Mouse (Mus musculus) lung, postnatal 0 days (tissue): ENCODE results near the gene Dcaf12.

ENCODE experiments used
- CTCF ChIP-seq: IDR thresholded peaks from 2 replicates; pipeline ENCODE4 v1.5.1; 2016; ENCODE audit warnings: antibody characterized with exemption, mild to moderate bottlenecking
- EP300 ChIP-seq: IDR thresholded peaks from 2 replicates; pipeline ENCODE4 v1.6.1; 2016; ENCODE audit warnings: antibody characterized with exemption, mild to moderate bottlenecking, control low read depth

DNA sequence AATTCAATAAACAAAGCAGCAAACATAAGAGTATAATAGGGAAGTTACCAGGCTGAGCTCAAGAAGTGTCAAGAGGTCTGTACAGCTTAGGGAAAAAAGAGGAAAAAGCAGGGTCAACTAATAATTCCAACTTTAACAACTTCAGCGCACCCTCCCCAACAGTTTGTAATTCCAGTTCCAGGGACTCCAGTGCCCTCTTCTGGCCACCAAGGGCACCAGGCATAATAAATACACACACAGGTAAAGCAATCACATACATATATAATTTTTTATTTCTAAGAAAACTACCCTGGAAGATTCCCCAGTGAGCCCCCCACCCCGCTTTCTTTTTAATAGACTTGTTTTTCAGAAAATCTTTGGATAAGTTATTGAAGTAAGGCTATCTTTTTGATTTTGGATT, 69.3 kb downstream of the Dcaf12 start:
- no peak for TF ChIP-seq EP300
- TF ChIP-seq CTCF: peak; percentile 47
